Mouse (Mus musculus): ENCODE results near the gene Ormdl2. TPM values are rescaled to one million over a fixed set of nuclear protein-coding genes. Genes with fewer than 3 reads are reported as not detected.
A peak's percentile ranks its signal among the peaks of the same experiment; 100 is the strongest.

Ormdl2 gene
- 41.4 and 46.1 TPM in 2 replicates for polyA plus RNA-seq (2014; fragmentation: Nextera tagmentation; extraction: Ambion mirVana)

DNA sequence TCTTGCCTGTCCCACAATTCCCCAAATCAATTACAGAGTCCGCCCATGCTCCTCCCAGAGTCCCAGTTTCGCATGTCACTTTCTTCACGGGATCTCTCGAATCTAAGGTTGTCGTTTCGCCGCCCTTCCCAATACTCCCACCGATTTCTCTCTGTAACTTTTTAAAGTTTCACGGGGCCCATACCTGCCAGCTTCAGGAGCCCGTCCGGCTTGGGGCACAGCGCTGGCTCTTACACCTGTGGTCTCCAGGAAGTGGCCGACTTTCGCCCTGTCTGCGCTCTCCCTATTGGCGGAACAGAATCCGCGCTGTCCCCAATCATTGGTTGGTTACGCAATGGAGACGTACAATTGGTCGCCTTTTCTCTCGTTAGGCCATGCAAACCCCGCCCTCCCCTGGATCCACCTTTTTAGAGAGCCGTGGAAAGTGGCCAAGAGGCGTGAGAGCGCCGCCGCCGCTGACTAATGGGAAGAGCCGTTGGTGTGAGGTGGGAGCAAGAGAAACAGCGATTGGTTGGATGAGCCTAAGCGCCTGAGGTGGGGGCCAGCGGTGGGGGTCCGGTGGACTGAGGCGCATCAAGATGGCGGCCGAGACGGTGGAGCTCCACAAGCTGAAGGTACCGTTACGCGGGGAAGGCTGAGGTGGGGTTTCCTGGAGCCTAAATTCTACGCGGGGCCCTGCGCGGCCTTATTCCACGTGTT, at the start of gene Ormdl2:
TSS of gene Ormdl2 (minus strand) at position 288 of the 699 bp plus-strand sequence.
- Histone ChIP-seq H3K4me2 (ENCODE audit: low read length) (peak within 1 kb of the TSS; percentile 89), H3K27me3 (ENCODE audit: control insufficient read depth, insufficient read depth, low read length) (no peaks in the 10 kb centered on the region), H3K4me3 (ENCODE audit: control insufficient read depth in 1 of 2, insufficient read depth in 1 of 2, low read depth in 1 of 2, low read length in 2 of 2) (peak within 1 kb of the TSS; percentile 79 to 91), H3K9ac (ENCODE audit: low read length) (peak within 1 kb of the TSS; percentile 92), H3K36me3 (ENCODE audit: control insufficient read depth, insufficient read depth, low read length) (peaks cover 53% of the 10 kb centered on the region), H3K4me1 (ENCODE audit: control insufficient read depth in 2 of 2, insufficient read depth in 2 of 2, low read length in 2 of 2) (peaks cover 0 to 15% of the 10 kb centered on the region in 2 experiments; a peak in 1 of 4 replicates), H3K9me3 (ENCODE audit: control insufficient read depth, low read length) (no peaks in the 10 kb centered on the region), H3K27ac (replicated peaks in 1 of 2; ENCODE audit: control insufficient read depth in 1 of 2, insufficient read depth in 1 of 2, low read depth in 2 of 2, low read length in 2 of 2) (peak within 1 kb of the TSS; percentile 55 to 69; a peak in 3 of 4 replicates)
- peak; percentile 99 for ATAC-seq (ENCODE audit: insufficient number of reproducible peaks, insufficient read depth, low FRiP score, low read depth)
- WGBS, result under 1% methylated on average over 46 of the region's 46 CpGs

DNA sequence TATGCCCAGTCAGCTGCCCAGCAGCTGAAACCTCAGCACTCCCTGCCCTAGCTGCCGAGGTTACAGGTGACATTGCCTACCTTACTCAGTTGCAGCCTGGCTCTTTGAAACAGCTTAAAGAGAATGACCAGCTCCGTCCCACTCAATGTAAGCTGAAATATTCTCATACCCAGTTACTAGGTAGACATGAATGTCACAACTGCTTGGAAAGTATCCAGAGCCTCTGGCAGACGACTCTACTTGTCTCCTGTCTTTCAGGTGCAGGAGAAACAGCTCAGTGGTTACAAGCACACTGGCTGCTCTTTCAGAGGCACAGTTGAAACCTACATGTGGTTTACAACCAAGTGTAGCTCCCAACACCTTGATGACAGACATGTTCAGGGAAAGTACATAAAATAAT, 48.9 kb upstream of the Ormdl2 start:
- Histone ChIP-seq H3K27me3 (ENCODE audit: control insufficient read depth, insufficient read depth, low read length) (no peaks in the 10 kb centered on the region), H3K27ac (replicated peaks in 1 of 2; ENCODE audit: control insufficient read depth in 1 of 2, insufficient read depth in 1 of 2, low read depth in 2 of 2, low read length in 2 of 2) (no peak overlapping the region), H3K4me2 (ENCODE audit: low read length) (no peak overlapping the region), H3K9ac (ENCODE audit: low read length) (no peak overlapping the region), H3K4me1 (ENCODE audit: control insufficient read depth in 2 of 2, insufficient read depth in 2 of 2, low read length in 2 of 2) (no peaks in the 10 kb centered on the region), H3K4me3 (ENCODE audit: control insufficient read depth in 1 of 2, insufficient read depth in 1 of 2, low read depth in 1 of 2, low read length in 2 of 2) (no peak overlapping the region), H3K36me3 (ENCODE audit: control insufficient read depth, insufficient read depth, low read length) (peaks cover 74% of the 10 kb centered on the region), H3K9me3 (ENCODE audit: control insufficient read depth, low read length) (no peaks in the 10 kb centered on the region)
- no peak for ATAC-seq (ENCODE audit: insufficient number of reproducible peaks, insufficient read depth, low FRiP score, low read depth)
- 74% methylated on average over 3 of the region's 3 CpGs for WGBS

DNA sequence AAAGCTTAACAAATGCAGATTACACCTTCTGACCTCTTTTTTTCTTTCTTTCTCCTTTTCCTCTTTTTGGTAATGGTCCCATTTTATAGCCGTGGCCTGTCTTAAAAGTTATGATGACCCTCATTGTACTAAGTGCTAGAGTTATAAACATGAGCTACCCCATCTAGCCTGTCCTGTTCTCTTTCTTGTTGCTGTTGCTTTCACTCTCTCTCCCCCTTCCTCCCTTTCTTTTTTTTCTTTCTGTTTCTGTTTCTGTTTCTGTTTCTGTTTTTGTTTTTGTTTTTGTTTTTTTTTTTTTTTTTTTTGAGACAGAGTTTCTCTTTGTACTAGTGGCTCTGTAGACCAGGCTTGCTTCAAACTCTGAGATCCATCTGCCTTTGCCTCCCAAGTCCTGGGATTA, 45.1 kb upstream of the Ormdl2 start:
- Histone ChIP-seq H3K36me3 (ENCODE audit: control insufficient read depth, insufficient read depth, low read length) (peaks cover 66% of the 10 kb centered on the region), H3K4me1 (ENCODE audit: control insufficient read depth in 2 of 2, insufficient read depth in 2 of 2, low read length in 2 of 2) (no peaks in the 10 kb centered on the region), H3K9me3 (ENCODE audit: control insufficient read depth, low read length) (no peaks in the 10 kb centered on the region), H3K27ac (replicated peaks in 1 of 2; ENCODE audit: control insufficient read depth in 1 of 2, insufficient read depth in 1 of 2, low read depth in 2 of 2, low read length in 2 of 2) (no peak overlapping the region), H3K4me3 (ENCODE audit: control insufficient read depth in 1 of 2, insufficient read depth in 1 of 2, low read depth in 1 of 2, low read length in 2 of 2) (no peak overlapping the region), H3K27me3 (ENCODE audit: control insufficient read depth, insufficient read depth, low read length) (no peaks in the 10 kb centered on the region), H3K4me2 (ENCODE audit: low read length) (no peak overlapping the region), H3K9ac (ENCODE audit: low read length) (no peak overlapping the region)
- 86% methylated on average over 1 of the region's 1 CpGs for WGBS
- ATAC-seq (ENCODE audit: insufficient number of reproducible peaks, insufficient read depth, low FRiP score, low read depth), result no peak

GRCm38 (mm10) chr10:128866042-128866441, 44.6 kb upstream of the Ormdl2 start:
- H3K9ac ChIP-seq (ENCODE audit: low read length), result no peak overlapping the region
- H3K27ac ChIP-seq (replicated peaks in 1 of 2; ENCODE audit: control insufficient read depth in 1 of 2, insufficient read depth in 1 of 2, low read depth in 2 of 2, low read length in 2 of 2), result no peak overlapping the region
- ATAC-seq (ENCODE audit: insufficient number of reproducible peaks, insufficient read depth, low FRiP score, low read depth), result no peak
- H3K27me3 ChIP-seq (ENCODE audit: control insufficient read depth, insufficient read depth, low read length), result no peaks in the 10 kb centered on the region
- H3K9me3 ChIP-seq (ENCODE audit: control insufficient read depth, low read length), result no peaks in the 10 kb centered on the region
- H3K36me3 ChIP-seq (ENCODE audit: control insufficient read depth, insufficient read depth, low read length), result peaks cover 65% of the 10 kb centered on the region
- no peak overlapping the region for H3K4me2 ChIP-seq (ENCODE audit: low read length)
- no peaks in the 10 kb centered on the region for H3K4me1 ChIP-seq (ENCODE audit: control insufficient read depth in 2 of 2, insufficient read depth in 2 of 2, low read length in 2 of 2)
- 84% methylated on average over 3 of the region's 3 CpGs for WGBS
- no peak overlapping the region for H3K4me3 ChIP-seq (ENCODE audit: control insufficient read depth in 1 of 2, insufficient read depth in 1 of 2, low read depth in 1 of 2, low read length in 2 of 2)

DNA sequence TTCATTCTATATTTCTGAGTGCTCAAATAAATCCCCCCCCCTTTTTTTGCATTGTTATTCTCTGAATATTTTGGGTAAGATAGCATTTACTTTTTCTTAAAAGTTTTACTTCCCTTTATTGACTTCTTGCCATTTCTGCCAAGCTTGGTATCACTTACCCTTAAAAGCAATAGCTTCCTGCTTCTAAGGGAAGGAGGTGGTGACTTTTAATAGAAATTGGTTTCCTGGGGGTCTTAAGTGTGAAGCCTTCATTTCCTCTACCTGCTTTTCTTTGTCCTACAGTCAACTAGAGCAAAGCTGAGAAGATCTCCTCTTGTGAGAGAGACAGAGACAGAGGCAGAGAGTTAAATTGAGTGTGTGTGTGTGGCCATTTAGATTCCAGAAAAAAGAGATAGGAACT, 39.7 kb upstream of the Ormdl2 start:
- H3K4me2 ChIP-seq (ENCODE audit: low read length), result no peak overlapping the region
- H3K4me1 ChIP-seq (ENCODE audit: control insufficient read depth in 2 of 2, insufficient read depth in 2 of 2, low read length in 2 of 2), result no peaks in the 10 kb centered on the region
- no peak overlapping the region for H3K4me3 ChIP-seq (ENCODE audit: control insufficient read depth in 1 of 2, insufficient read depth in 1 of 2, low read depth in 1 of 2, low read length in 2 of 2)
- H3K9ac ChIP-seq (ENCODE audit: low read length), result no peak overlapping the region
- H3K27ac ChIP-seq (replicated peaks in 1 of 2; ENCODE audit: control insufficient read depth in 1 of 2, insufficient read depth in 1 of 2, low read depth in 2 of 2, low read length in 2 of 2), result no peak overlapping the region
- H3K9me3 ChIP-seq (ENCODE audit: control insufficient read depth, low read length), result no peaks in the 10 kb centered on the region
- no peaks in the 10 kb centered on the region for H3K27me3 ChIP-seq (ENCODE audit: control insufficient read depth, insufficient read depth, low read length)
- peaks cover 63% of the 10 kb centered on the region for H3K36me3 ChIP-seq (ENCODE audit: control insufficient read depth, insufficient read depth, low read length)
- ATAC-seq (ENCODE audit: insufficient number of reproducible peaks, insufficient read depth, low FRiP score, low read depth), result no peak

- no peaks in the 10 kb centered on the region for H3K9me3 ChIP-seq (ENCODE audit: control insufficient read depth, low read length)
- H3K27ac ChIP-seq (replicated peaks in 1 of 2; ENCODE audit: control insufficient read depth in 1 of 2, insufficient read depth in 1 of 2, low read depth in 2 of 2, low read length in 2 of 2), result no peak overlapping the region
- ATAC-seq (ENCODE audit: insufficient number of reproducible peaks, insufficient read depth, low FRiP score, low read depth), result no peak
- H3K9ac ChIP-seq (ENCODE audit: low read length), result no peak overlapping the region
- no peak overlapping the region for H3K4me3 ChIP-seq (ENCODE audit: control insufficient read depth in 1 of 2, insufficient read depth in 1 of 2, low read depth in 1 of 2, low read length in 2 of 2)
- no peaks in the 10 kb centered on the region for H3K27me3 ChIP-seq (ENCODE audit: control insufficient read depth, insufficient read depth, low read length)
- peaks cover 73% of the 10 kb centered on the region for H3K36me3 ChIP-seq (ENCODE audit: control insufficient read depth, insufficient read depth, low read length)
- no peak overlapping the region for H3K4me2 ChIP-seq (ENCODE audit: low read length)
- 76% methylated on average over 3 of the region's 3 CpGs for WGBS
- no peaks in the 10 kb centered on the region for H3K4me1 ChIP-seq (ENCODE audit: control insufficient read depth in 2 of 2, insufficient read depth in 2 of 2, low read length in 2 of 2)
Measured at GRCm38 (mm10) chr10:128850339-128850738, 28.9 kb upstream of the Ormdl2 start.

- 79% methylated on average over 2 of the region's 2 CpGs for WGBS
- Histone ChIP-seq H3K4me2 (ENCODE audit: low read length) (no peak overlapping the region), H3K36me3 (ENCODE audit: control insufficient read depth, insufficient read depth, low read length) (peaks cover 79% of the 10 kb centered on the region), H3K9me3 (ENCODE audit: control insufficient read depth, low read length) (no peaks in the 10 kb centered on the region), H3K27me3 (ENCODE audit: control insufficient read depth, insufficient read depth, low read length) (no peaks in the 10 kb centered on the region), H3K4me1 (ENCODE audit: control insufficient read depth in 2 of 2, insufficient read depth in 2 of 2, low read length in 2 of 2) (no peaks in the 10 kb centered on the region), H3K9ac (ENCODE audit: low read length) (no peak overlapping the region), H3K27ac (replicated peaks in 1 of 2; ENCODE audit: control insufficient read depth in 1 of 2, insufficient read depth in 1 of 2, low read depth in 2 of 2, low read length in 2 of 2) (no peak overlapping the region), H3K4me3 (ENCODE audit: control insufficient read depth in 1 of 2, insufficient read depth in 1 of 2, low read depth in 1 of 2, low read length in 2 of 2) (no peak overlapping the region)
- ATAC-seq (ENCODE audit: insufficient number of reproducible peaks, insufficient read depth, low FRiP score, low read depth), result no peak
Measured at GRCm38 (mm10) chr10:128848426-128848825, 27.0 kb upstream of the Ormdl2 start.

GRCm38 (mm10) chr10:128846664-128847063, 25.2 kb upstream of the Ormdl2 start:
- no peak for ATAC-seq (ENCODE audit: insufficient number of reproducible peaks, insufficient read depth, low FRiP score, low read depth)
- peaks cover 84% of the 10 kb centered on the region for H3K36me3 ChIP-seq (ENCODE audit: control insufficient read depth, insufficient read depth, low read length)

More at GRCm38 (mm10) chr10:128846664-128847063, 25.2 kb upstream of the Ormdl2 start:
- H3K4me3 ChIP-seq (ENCODE audit: control insufficient read depth in 1 of 2, insufficient read depth in 1 of 2, low read depth in 1 of 2, low read length in 2 of 2), result no peak overlapping the region
- no peaks in the 10 kb centered on the region for H3K9me3 ChIP-seq (ENCODE audit: control insufficient read depth, low read length)
- no peaks in the 10 kb centered on the region for H3K27me3 ChIP-seq (ENCODE audit: control insufficient read depth, insufficient read depth, low read length)
- no peak overlapping the region for H3K27ac ChIP-seq (replicated peaks in 1 of 2; ENCODE audit: control insufficient read depth in 1 of 2, insufficient read depth in 1 of 2, low read depth in 2 of 2, low read length in 2 of 2)
- 97% methylated on average over 4 of the region's 4 CpGs for WGBS
- no peaks in the 10 kb centered on the region for H3K4me1 ChIP-seq (ENCODE audit: control insufficient read depth in 2 of 2, insufficient read depth in 2 of 2, low read length in 2 of 2)
- H3K9ac ChIP-seq (ENCODE audit: low read length), result no peak overlapping the region
- no peak overlapping the region for H3K4me2 ChIP-seq (ENCODE audit: low read length)

All from heart, embryonic 14.5 days (tissue).